Mouse (Mus musculus) midbrain, postnatal 0 days (tissue): ENCODE data around the gene Zg16. TPM values are rescaled to one million over a fixed set of nuclear protein-coding genes. Genes with fewer than 3 reads are reported as not detected.

Experiments
- ATAC-seq: fragments of 200-750 bp; cut with Nextera tagmentation; 2 replicates; pipeline ENCODE4 v1.8.0; 2017; ENCODE audit warnings: moderate number of reproducible peaks, mild to moderate bottlenecking, moderate TSS enrichment, moderate library complexity; ENCODE audit not compliant: low FRiP score
- DNase-seq: peaks from one replicate; pipeline ENCODE4 v3.0.0-alpha.2; 2015; ENCODE audit warnings: low spot score
- H3K27ac ChIP-seq: fragments of 300-500 bp; sonication (generic); 2 replicates; pipeline ENCODE4 v1.5.1; 2014; ENCODE audit warnings: low read depth, mild to moderate bottlenecking, low read length, mixed read lengths
- H3K27me3 ChIP-seq: fragments of 300-500 bp; sonication (generic); 2 replicates; pipeline ENCODE4 v1.6.1; 2014; ENCODE audit warnings: low read length, control low read depth, mixed read lengths; ENCODE audit not compliant: insufficient read depth
- H3K36me3 ChIP-seq: fragments of 300-500 bp; sonication (generic); 2 replicates; pipeline ENCODE4 v1.6.1; 2014; ENCODE audit warnings: low read length, control low read depth, mixed read lengths; ENCODE audit not compliant: insufficient read depth
- H3K4me1 ChIP-seq: fragments of 300-500 bp; sonication (generic); 2 replicates; pipeline ENCODE4 v1.6.1; 2014; ENCODE audit warnings: mild to moderate bottlenecking, control low read depth, antibody characterized with exemption, low read length, mixed read lengths; ENCODE audit not compliant: insufficient read depth
- H3K4me2 ChIP-seq: fragments of 300-500 bp; sonication (generic); 2 replicates; pipeline ENCODE4 v1.6.1; 2014; ENCODE audit warnings: low read depth, mild to moderate bottlenecking, low read length, mixed read lengths; ENCODE audit not compliant: poor library complexity, severe bottlenecking
- H3K4me3 ChIP-seq: fragments of 300-500 bp; sonication (generic); 2 replicates; pipeline ENCODE4 v1.5.1; 2014; ENCODE audit warnings: low read depth, mild to moderate bottlenecking, low read length, moderate library complexity
- H3K9ac ChIP-seq: fragments of 300-500 bp; sonication (generic); replicated peaks from 2 replicates; pipeline ENCODE4 v1.6.1; 2014; ENCODE audit warnings: mild to moderate bottlenecking, low read length, moderate library complexity, mixed read lengths; ENCODE audit not compliant: poor library complexity, severe bottlenecking
- H3K9me3 ChIP-seq: fragments of 300-500 bp; sonication (generic); 2 replicates; pipeline ENCODE4 v1.6.1; 2016; ENCODE audit warnings: low read length, control low read depth
- CTCF ChIP-seq: IDR thresholded peaks from 2 replicates; pipeline ENCODE4 v1.5.1; 2016; ENCODE audit warnings: antibody characterized with exemption, mild to moderate bottlenecking
- whole genome bisulfite sequencing: fragments of 180-500 bp; shearing (Covaris S2); extraction: QIAGEN DNeasy Blood & Tissue Kit; methylation state at CpG from one replicate; pipeline ENCODE4 v1.1.7; 2014; 5-methylcytosine and 5-hydroxymethylcytosine counted together
- microRNA-seq: library from miRNA; unstranded; fragments of <30 nt; microRNA quantifications from one replicate; pipeline ENCODE4, GENCODE M21; 2016; ENCODE audit warnings: borderline number of aligned reads
- polyA plus RNA-seq: library from polyadenylated mRNA; unstranded; fragments of >200 nt; fragmentation: Nextera tagmentation; extraction: Ambion mirVana; gene quantifications from 2 replicates; pipeline ENCODE4 v1.2.1, GENCODE M21; 2015
- total RNA-seq: library from RNA; depleted of rRNA; stranded (reverse); fragments of >200 nt; gene quantifications from 2 replicates; pipeline ENCODE4 v1.2.3, GENCODE M21; 2014; rRNA removed

Gene Zg16
- total and polyA plus RNA-seq, 2 experiments from 2014 or later = 0.49 TPM; not detected in 1

GRCm38 (mm10) chr7:127004122-127004875 lies 82.8 kb downstream of the Zg16 start:
- TF ChIP-seq CTCF = peak; percentile 39; the same call in 1 of the 2 replicates
- ATAC-seq (no peak), DNase-seq (no peak)
- Histone ChIP-seq H3K4me2 (no peak overlapping the region), H3K4me3 (no peak overlapping the region), H3K27ac (no peak overlapping the region), H3K36me3 (no peaks in the 10 kb centered on the region), H3K9ac (no peak overlapping the region), H3K9me3 (no peaks in the 10 kb centered on the region), H3K27me3 (no peaks in the 10 kb centered on the region), H3K4me1 (no peaks in the 10 kb centered on the region)
- WGBS = 87% methylated on average over 4 of the region's 4 CpGs

DNA sequence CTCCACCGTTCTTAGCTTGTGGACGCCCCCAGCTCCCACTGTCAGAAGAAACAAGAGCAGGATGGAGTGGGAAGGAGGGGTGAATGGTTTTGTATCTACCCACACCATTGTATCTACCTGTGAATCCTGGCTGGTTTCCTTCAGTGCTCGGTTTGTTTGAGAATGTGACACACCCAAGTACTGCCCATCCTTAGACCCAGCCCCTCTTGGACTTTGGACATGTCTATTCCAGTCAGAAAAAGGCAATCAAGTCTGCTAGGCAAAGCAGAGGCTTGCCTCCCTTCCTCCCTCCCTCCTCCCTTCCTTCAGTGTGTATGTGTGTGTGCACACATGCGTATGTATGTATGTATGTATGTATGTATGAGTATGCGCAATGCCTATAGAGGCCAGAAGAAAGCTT lies 83.5 kb downstream of the Zg16 start:
- H3K4me3 ChIP-seq = no peak overlapping the region
- WGBS = 90% methylated on average over 5 of the region's 5 CpGs
- H3K4me1 ChIP-seq = no peaks in the 10 kb centered on the region
- no peak overlapping the region for H3K4me2 ChIP-seq
- no peak overlapping the region for H3K27ac ChIP-seq
- no peak overlapping the region for H3K9ac ChIP-seq
- no peaks in the 10 kb centered on the region for H3K27me3 ChIP-seq
- no peaks in the 10 kb centered on the region for H3K36me3 ChIP-seq
- no peak for TF ChIP-seq CTCF
- DNase-seq (no peak), ATAC-seq (no peak)
- no peaks in the 10 kb centered on the region for H3K9me3 ChIP-seq

Small RNA genes lying within 50 kb of the gene (microRNA-seq; reads per million reads assigned to microRNA genes)
- not detected for gene Gm44343

Other genes starting within 250 kb of the Zg16 start
- gene Doc2a, start 239.9 kb downstream of the Zg16 start, total RNA-seq = 53.8 and 64.1 TPM in 2 replicates
- gene Doc2a, start 239.9 kb downstream of the Zg16 start, polyA plus RNA-seq = 36.3 and 41.2 TPM in 2 replicates
- gene Hirip3, start 225.4 kb downstream of the Zg16 start, total RNA-seq = 6.6 and 10.0 TPM in 2 replicates
- 12.2 and 16.3 TPM in 2 replicates for gene Hirip3, start 225.4 kb downstream of the Zg16 start, polyA plus RNA-seq
- 55.0 and 60.3 TPM in 2 replicates for gene Ino80e, start 225.0 kb downstream of the Zg16 start, total RNA-seq
- 87.8 and 93.5 TPM in 2 replicates for gene Ino80e, start 225.0 kb downstream of the Zg16 start, polyA plus RNA-seq
- gene Taok2, start 202.6 kb downstream of the Zg16 start, total RNA-seq = 143 and 160 TPM in 2 replicates
- 45.3 and 47.3 TPM in 2 replicates for gene Taok2, start 202.6 kb downstream of the Zg16 start, polyA plus RNA-seq
- 22.8 and 24.7 TPM in 2 replicates for gene Tmem219, start 164.4 kb downstream of the Zg16 start, total RNA-seq
- gene Tmem219, start 164.4 kb downstream of the Zg16 start, polyA plus RNA-seq = 36.4 and 38.2 TPM in 2 replicates
- 129 and 150 TPM in 2 replicates for gene Kctd13, start 158.4 kb downstream of the Zg16 start, total RNA-seq
- gene Kctd13, start 158.4 kb downstream of the Zg16 start, polyA plus RNA-seq = 166 and 167 TPM in 2 replicates
- gene Asphd1, start 137.7 kb downstream of the Zg16 start, total RNA-seq = 32.3 and 44.5 TPM in 2 replicates
- gene Asphd1, start 137.7 kb downstream of the Zg16 start, polyA plus RNA-seq = 16.2 and 17.6 TPM in 2 replicates
- gene Sez6l2, start 136.8 kb downstream of the Zg16 start, total RNA-seq = 235 and 283 TPM in 2 replicates
- gene Sez6l2, start 136.8 kb downstream of the Zg16 start, polyA plus RNA-seq = 66.2 and 72.8 TPM in 2 replicates
- gene Cdipt, start 111.4 kb downstream of the Zg16 start, total RNA-seq = 193 and 244 TPM in 2 replicates
- 142 and 157 TPM in 2 replicates for gene Cdipt, start 111.4 kb downstream of the Zg16 start, polyA plus RNA-seq
- not detected in 2 replicates for gene Cdiptos, start 111.2 kb downstream of the Zg16 start, total RNA-seq
- 0.72 and 0.79 TPM in 2 replicates for gene Cdiptos, start 111.2 kb downstream of the Zg16 start, polyA plus RNA-seq
- 4.2 and 7.2 TPM in 2 replicates for gene Mvp, start 72.7 kb downstream of the Zg16 start, total RNA-seq
- gene Mvp, start 72.7 kb downstream of the Zg16 start, polyA plus RNA-seq = 3.9 and 4.4 TPM in 2 replicates
- 2.4 TPM in 1 of 2 replicates, not detected in the other for gene Pagr1b, start 70.8 kb downstream of the Zg16 start, total RNA-seq
- 0.66 TPM in 1 of 2 replicates, not detected in the other for gene Pagr1b, start 70.8 kb downstream of the Zg16 start, polyA plus RNA-seq
- 5.3 TPM in 1 of 2 replicates, not detected in the other for gene Pagr1a, start 70.0 kb downstream of the Zg16 start, total RNA-seq
- 33.1 and 41.1 TPM in 2 replicates for gene Pagr1a, start 70.0 kb downstream of the Zg16 start, polyA plus RNA-seq
- 52.3 and 55.5 TPM in 2 replicates for gene Gm42742, start 66.2 kb downstream of the Zg16 start, total RNA-seq
- gene Gm42742, start 66.2 kb downstream of the Zg16 start, polyA plus RNA-seq = 45.3 and 55.5 TPM in 2 replicates
- gene Prrt2, start 66.1 kb downstream of the Zg16 start, total RNA-seq = 102 and 155 TPM in 2 replicates
- gene Prrt2, start 66.1 kb downstream of the Zg16 start, polyA plus RNA-seq = 109 and 124 TPM in 2 replicates
- gene Maz, start 60.3 kb downstream of the Zg16 start, total RNA-seq = 223 and 245 TPM in 2 replicates
- 68.3 and 68.6 TPM in 2 replicates for gene Maz, start 60.3 kb downstream of the Zg16 start, polyA plus RNA-seq
- gene Kif22, start 44.9 kb downstream of the Zg16 start, total RNA-seq = 2.9 and 4.2 TPM in 2 replicates
- 11.3 and 11.5 TPM in 2 replicates for gene Kif22, start 44.9 kb downstream of the Zg16 start, polyA plus RNA-seq
- gene AI467606, start 4.0 kb upstream of the Zg16 start, total RNA-seq = 2.3 and 5.9 TPM in 2 replicates
- gene AI467606, start 4.0 kb upstream of the Zg16 start, polyA plus RNA-seq = 1.4 and 1.9 TPM in 2 replicates
- gene Qprt, start 34.9 kb upstream of the Zg16 start, total RNA-seq = 1.9 TPM in 2 replicates
- 1.7 and 1.8 TPM in 2 replicates for gene Qprt, start 34.9 kb upstream of the Zg16 start, polyA plus RNA-seq
- gene Spn, start 50.5 kb upstream of the Zg16 start, total RNA-seq = 0.16 TPM in 1 of 2 replicates, not detected in the other
- gene Spn, start 50.5 kb upstream of the Zg16 start, polyA plus RNA-seq = not detected in 2 replicates
- 85.7 and 103 TPM in 2 replicates for gene Cd2bp2, start 108.7 kb upstream of the Zg16 start, total RNA-seq
- 62.6 and 64.8 TPM in 2 replicates for gene Cd2bp2, start 108.7 kb upstream of the Zg16 start, polyA plus RNA-seq
- gene Tbc1d10b, start 121.1 kb upstream of the Zg16 start, total RNA-seq = 70.2 and 72.3 TPM in 2 replicates
- 24.5 and 28.7 TPM in 2 replicates for gene Tbc1d10b, start 121.1 kb upstream of the Zg16 start, polyA plus RNA-seq
- gene Mylpf, start 121.6 kb upstream of the Zg16 start, total RNA-seq = 0.90 and 1.4 TPM in 2 replicates
- 1.5 and 2.2 TPM in 2 replicates for gene Mylpf, start 121.6 kb upstream of the Zg16 start, polyA plus RNA-seq
- 37.4 and 39.6 TPM in 2 replicates for gene Zfp553, start 145.7 kb upstream of the Zg16 start, total RNA-seq
- gene Zfp553, start 145.7 kb upstream of the Zg16 start, polyA plus RNA-seq = 32.3 TPM in 2 replicates
- 0.22 and 3.7 TPM in 2 replicates for gene Sept1, start 145.8 kb upstream of the Zg16 start, total RNA-seq
- gene Sept1, start 145.8 kb upstream of the Zg16 start, polyA plus RNA-seq = 4.2 and 5.3 TPM in 2 replicates
- 76.8 and 94.5 TPM in 2 replicates for gene Zfp771, start 156.9 kb upstream of the Zg16 start, total RNA-seq
- gene Zfp771, start 156.9 kb upstream of the Zg16 start, polyA plus RNA-seq = 80.2 and 83.8 TPM in 2 replicates
- 75.0 and 92.2 TPM in 2 replicates for gene Dctpp1, start 173.4 kb upstream of the Zg16 start, total RNA-seq
- gene Dctpp1, start 173.4 kb upstream of the Zg16 start, polyA plus RNA-seq = 120 and 132 TPM in 2 replicates
- 70.0 and 79.3 TPM in 2 replicates for gene Sephs2, start 186.7 kb upstream of the Zg16 start, total RNA-seq
- gene Sephs2, start 186.7 kb upstream of the Zg16 start, polyA plus RNA-seq = 95.1 and 95.2 TPM in 2 replicates
- gene Itgal, start 208.9 kb upstream of the Zg16 start, total RNA-seq = 0.49 and 0.61 TPM in 2 replicates
- 0.22 TPM in 2 replicates for gene Itgal, start 208.9 kb upstream of the Zg16 start, polyA plus RNA-seq